Mouse (Mus musculus): Measurements from ENCODE around the gene Carns1.
"Not testable (repeated sequence)": the region's sequence is repeated elsewhere in the genome, so short reads cannot be mapped to it uniquely, and the experiment has no call there.

Gene Carns1

GRCm38 (mm10) chr19:4131768-4132167, 43.5 kb downstream of the Carns1 start:
- DNase-seq (ENCODE audit: low spot score in 2 of 2), result no peak

GRCm38 (mm10) chr19:4131075-4131474, 44.2 kb downstream of the Carns1 start:
- DNase-seq (ENCODE audit: low spot score in 2 of 2), result no peak

GRCm38 (mm10) chr19:4130106-4130505, 45.2 kb downstream of the Carns1 start:
- no peak for DNase-seq (ENCODE audit: low spot score in 2 of 2)

GRCm38 (mm10) chr19:4129462-4129861, 45.8 kb downstream of the Carns1 start:
- DNase-seq (ENCODE audit: low spot score in 2 of 2), result no peak

GRCm38 (mm10) chr19:4126759-4127495, 48.4 kb downstream of the Carns1 start:
- DNase-seq (ENCODE audit: low spot score in 2 of 2), result no peak

- DNase-seq (ENCODE audit: low spot score in 2 of 2), result peak; percentile 97
Measured at GRCm38 (mm10) chr19:4125741-4126696, 49.3 kb downstream of the Carns1 start, which contains the start of gene Aip. TSS of gene Aip (minus strand) at chr19:4125858.

GRCm38 (mm10) chr19:4125268-4125667, 50.0 kb downstream of the Carns1 start:
- peak in 1 of 2 experiments; percentile 49 for DNase-seq (ENCODE audit: low spot score in 2 of 2)

- DNase-seq (ENCODE audit: low spot score in 2 of 2), result no peak
Measured at GRCm38 (mm10) chr19:4124432-4124831, 50.8 kb downstream of the Carns1 start.

GRCm38 (mm10) chr19:4122411-4123370, 52.6 kb downstream of the Carns1 start:
- no peak for DNase-seq (ENCODE audit: low spot score in 2 of 2)

GRCm38 (mm10) chr19:4121896-4122295, 53.4 kb downstream of the Carns1 start:
- DNase-seq (ENCODE audit: low spot score in 2 of 2), result not testable (repeated sequence)

GRCm38 (mm10) chr19:4121097-4121805, 54.0 kb downstream of the Carns1 start:
- peak; percentile 98 for DNase-seq (ENCODE audit: low spot score in 2 of 2)

GRCm38 (mm10) chr19:4120496-4120895, 54.8 kb downstream of the Carns1 start:
- no peak for DNase-seq (ENCODE audit: low spot score in 2 of 2)

- DNase-seq (ENCODE audit: low spot score in 2 of 2), result no peak
Measured at GRCm38 (mm10) chr19:4119716-4120487, 55.4 kb downstream of the Carns1 start.

GRCm38 (mm10) chr19:4118350-4118749, 56.9 kb downstream of the Carns1 start:
- no peak for DNase-seq (ENCODE audit: low spot score in 2 of 2)

GRCm38 (mm10) chr19:4117006-4117405, 58.3 kb downstream of the Carns1 start:
- DNase-seq (ENCODE audit: low spot score in 2 of 2), result no peak

GRCm38 (mm10) chr19:4115816-4116215, 59.5 kb downstream of the Carns1 start:
- no peak for DNase-seq (ENCODE audit: low spot score in 2 of 2)

GRCm38 (mm10) chr19:4115144-4115543, 60.1 kb downstream of the Carns1 start:
- DNase-seq (ENCODE audit: low spot score in 2 of 2), result no peak

- DNase-seq (ENCODE audit: low spot score in 2 of 2), result no peak
Measured at GRCm38 (mm10) chr19:4114551-4114950, 60.7 kb downstream of the Carns1 start.
